Mouse (Mus musculus) spleen, postnatal 36 days (tissue): ENCODE data around the gene Slc35d1.
A peak's percentile ranks its signal among the peaks of the same experiment; 100 is the strongest.

ENCODE experiments used
- DNase-seq, 2 experiments: peaks; one replicate each; pipeline ENCODE4 v3.0.0; 2022; ENCODE audit warnings: low spot score in 2 of 2, mixed read lengths in 1 of 2

The Slc35d1 gene

DNA sequence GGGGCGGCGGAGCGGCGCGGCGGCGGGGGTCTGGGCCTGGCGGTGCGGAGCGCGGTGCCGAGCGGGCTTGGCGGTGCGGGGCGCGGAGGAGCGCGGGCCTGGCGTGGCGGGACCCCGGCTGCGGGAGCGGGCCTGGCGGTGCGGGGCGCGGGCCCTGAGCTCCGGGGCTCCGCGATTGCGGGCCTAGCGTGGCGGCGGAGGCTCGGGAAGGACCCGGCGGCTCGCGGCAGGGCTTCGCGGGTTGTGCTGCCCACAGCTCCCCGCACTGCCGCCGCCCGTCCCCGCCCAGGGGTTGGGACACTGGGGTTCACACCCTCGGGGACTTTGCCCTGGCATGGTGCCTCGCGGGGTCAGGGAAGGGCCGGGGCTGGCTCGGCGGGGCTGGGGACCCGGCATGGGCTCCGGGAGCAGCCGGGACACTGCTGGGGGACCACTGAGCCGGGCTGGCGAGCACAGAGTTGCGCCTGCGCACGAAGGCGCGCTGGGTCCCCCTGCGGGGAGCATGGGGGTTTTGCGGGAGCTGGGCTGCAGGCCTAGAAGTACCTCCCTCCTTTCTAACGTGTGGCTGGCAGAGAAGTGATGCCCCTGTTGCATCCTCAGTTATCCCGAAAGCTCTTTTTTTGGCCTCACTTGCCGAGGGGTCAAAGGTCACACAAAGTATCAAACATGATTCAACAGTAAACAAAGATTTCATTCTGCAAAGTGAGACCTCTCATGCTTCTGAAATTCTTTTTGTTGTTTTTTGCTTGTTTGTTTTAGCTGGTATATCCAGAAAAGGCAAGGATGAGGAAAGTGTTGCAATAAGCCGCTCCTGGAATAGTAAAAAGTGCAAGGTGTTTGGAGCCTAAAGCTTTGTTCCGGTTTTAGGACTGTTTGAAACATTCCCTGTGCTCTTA lies at the start of gene Slc35d1:
Gene Slc35d1, minus strand, starts transcription at position 240 of the 896 bp plus-strand sequence.
- peak; percentile 65 to 67 for DNase-seq

DNA sequence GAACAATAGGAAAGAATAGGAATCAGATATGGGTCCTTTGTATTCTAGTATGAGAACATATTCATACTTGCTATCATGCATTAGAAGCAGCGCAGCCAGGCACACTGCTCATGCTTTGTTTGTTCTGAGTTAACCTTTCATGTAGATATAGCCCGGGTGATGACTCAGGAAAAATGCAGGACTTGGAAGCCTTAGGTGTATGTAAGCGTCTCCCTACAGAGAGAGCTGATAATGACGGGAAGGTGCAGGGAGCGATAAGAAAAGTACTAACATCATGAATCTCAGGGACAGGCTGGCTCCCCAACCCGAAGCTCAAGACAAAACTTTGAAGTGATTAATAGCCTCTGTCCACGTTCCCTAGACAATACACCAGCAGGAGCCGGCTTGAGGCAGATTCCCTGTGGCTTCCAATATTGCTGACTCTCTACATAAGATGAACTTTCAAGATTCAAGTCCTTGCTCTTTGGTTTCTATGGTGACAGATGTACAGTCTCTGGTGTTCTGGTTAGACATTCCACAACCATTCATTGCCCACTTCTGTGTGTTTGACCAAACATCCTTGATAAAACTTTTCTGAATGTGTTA lies 48.9 kb upstream of the Slc35d1 start:
- DNase-seq = no peak

DNA sequence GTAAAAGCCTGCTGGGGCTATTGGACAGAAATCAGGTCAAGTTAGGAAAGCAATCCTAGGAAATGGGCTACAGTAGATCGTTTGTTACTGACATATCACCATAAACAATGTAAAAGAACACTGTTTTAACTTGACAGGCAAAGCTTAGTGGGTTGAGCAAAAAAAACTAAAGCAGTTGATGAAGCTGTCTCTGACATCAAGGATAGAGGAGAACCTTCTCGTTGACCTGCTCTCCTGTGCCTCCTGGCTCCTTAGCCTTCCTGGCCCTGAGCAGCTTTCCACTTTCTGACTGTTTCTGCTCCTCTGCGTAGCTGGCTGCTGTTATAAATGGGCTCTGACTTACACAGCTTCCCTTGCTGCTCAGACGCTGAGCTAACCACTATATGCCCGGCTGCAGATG lies 48.4 kb upstream of the Slc35d1 start:
- DNase-seq = no peak

DNA sequence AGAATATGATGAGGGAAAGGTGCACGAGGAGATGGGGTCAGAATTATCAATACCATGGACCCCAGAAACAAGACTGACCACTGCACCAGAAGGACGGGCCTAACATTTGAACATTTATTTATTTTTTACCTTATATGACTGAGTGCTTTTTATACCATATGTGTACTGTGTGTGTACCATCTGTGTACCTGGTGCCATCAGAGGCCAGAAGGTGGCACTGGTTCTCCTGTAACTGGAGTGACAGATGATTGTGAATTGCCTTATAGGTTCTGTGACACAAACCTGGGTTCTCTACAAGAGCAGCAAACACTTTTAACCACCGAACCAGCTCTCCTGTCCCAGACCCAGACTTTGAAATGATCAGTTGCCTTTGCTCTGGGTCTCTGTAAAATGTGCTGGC lies 43.9 kb upstream of the Slc35d1 start:
- DNase-seq = no peak

DNA sequence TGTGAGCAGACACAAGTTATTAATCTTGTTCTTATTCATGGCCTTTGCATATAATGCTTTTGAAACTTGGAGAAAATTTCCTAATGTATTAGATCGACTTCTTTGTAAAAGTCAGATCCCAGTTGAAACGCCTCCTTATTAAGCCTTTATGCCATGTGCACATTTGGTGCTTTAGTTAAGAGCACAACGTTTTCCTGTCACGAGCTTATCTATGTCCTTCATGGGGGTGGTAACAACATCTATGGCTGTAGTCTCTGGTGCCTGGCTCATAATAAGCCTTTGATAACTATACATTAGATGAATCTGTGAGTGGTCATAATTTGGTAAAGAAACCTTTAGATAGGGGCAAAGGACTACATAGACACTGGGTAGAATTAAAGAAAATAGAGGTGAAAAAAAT lies 38.9 kb upstream of the Slc35d1 start:
- no peak for DNase-seq

DNA sequence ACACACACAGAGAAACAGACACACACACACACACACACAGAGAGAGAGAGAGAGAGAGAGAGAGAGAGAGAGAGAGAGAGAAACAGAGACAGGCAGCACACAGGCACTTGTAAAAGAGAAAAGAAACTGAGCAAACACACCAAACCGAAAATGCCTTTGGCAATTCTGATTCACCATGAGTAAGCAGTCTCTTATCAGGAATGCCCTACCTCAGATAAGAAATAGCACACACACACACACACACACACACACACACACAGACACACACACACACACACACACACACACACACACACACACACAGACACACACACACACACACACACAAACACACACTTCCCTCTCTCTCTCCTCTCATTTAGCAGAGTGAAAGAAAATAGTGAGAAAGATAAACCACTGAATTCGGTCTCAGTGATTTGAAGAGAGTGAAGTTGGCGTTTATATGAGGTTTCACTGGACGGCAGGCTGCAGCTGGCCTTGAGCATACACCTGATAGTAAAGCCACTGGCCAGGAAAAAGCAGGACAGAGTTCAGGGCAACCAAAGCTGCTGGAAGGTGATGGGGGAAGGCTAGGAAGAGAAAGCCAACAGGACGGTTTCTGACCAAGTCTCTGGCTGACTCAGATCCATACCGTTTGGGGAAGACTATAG lies 34.6 kb upstream of the Slc35d1 start:
- DNase-seq = no peak

DNA sequence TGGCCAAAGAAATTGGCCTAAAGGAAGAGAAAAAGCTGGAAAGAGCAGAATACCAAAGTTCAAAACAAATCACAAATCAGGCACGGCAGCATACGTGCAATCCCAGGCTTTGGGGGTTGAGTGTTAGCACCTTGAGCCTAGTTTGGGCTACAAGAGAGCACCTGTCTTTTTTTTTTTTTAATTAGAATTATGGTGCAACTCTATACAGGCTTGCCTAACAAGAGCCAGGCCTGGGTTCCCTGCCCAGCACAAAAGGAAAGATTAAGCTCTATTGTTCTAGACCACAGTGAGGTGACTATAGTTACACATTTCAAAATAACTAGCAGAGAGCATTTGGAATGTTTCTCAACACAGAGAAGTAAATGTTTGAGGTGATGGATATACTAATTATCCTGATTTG lies 32.8 kb upstream of the Slc35d1 start:
- DNase-seq = no peak

DNA sequence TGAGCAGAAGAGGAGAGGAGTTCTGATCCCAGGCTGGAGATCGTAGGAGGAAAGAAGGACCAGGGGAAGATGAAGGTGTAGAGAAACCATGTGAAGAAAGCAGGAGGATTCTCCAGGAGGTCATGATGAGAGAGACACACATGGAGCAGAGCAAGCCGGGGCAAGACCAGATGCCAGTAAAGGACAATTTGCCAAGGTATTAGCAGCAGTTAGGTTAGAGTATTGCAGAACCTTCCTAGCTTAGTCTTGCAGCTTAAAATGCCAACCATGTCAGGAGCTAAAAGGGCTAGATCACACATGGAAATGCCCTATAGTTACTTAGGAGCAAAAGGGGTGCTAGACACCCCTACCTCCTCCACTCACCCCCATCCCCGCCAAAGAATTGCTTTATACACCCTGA lies 32.3 kb upstream of the Slc35d1 start:
- no peak for DNase-seq

DNA sequence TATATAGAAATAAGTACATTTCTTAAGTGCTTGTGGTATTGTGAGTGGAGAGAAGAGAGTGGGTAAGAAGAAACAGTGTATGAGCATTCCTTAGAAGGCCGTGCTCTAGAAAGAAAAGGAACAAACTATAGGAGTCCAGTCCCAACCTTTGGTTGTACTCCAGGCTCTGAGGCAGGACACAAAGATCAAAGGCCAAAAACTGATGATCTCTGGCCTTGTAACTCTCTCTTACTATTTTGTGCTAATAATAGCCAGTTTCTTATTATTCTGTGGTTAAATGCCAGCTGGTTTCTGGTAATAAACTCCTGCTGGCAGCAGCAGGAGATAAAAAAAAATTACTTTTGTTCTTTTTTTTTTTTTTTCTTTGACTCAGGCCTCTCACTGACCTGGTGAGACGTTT lies 17.2 kb upstream of the Slc35d1 start:
- no peak for DNase-seq

DNA sequence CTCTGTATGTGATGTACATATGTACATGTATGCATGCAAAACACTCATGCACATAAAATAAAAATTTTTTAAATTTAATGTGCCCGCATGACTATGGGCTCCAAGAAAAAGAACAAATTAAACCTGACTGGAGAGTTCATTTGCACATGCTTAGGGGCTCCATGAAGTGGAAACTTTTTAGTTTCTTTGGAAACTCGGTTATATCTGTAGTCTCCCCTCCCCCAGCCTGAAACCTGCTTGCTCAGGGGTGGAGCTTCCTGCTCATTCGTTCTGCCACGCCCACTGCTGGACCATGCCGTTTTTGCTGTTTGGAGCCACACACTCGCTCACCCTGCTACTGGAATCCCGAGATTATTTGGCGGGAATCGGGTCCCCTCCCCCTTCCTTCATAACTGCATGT lies 7.9 kb upstream of the Slc35d1 start:
- DNase-seq = no peak

DNA sequence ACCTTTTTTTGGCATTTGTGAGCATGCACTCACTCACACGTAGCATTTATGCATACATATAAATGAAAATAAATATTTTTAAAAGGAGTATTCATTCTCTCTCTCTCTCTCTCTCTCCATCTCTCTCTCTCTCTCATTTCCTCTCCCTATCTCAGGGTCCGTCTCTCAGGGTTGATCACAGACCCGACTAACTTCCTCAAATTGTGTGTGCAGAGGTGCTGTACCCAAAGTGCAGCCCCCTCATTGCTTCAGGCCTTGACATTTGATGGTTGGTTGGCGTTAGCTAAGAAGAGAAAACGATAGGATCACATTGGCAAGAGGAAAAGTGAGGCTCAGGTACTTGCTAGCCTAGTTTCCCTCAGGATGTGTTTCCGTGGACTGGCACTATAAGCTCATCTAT lies 6.8 kb upstream of the Slc35d1 start:
- DNase-seq = no peak

DNA sequence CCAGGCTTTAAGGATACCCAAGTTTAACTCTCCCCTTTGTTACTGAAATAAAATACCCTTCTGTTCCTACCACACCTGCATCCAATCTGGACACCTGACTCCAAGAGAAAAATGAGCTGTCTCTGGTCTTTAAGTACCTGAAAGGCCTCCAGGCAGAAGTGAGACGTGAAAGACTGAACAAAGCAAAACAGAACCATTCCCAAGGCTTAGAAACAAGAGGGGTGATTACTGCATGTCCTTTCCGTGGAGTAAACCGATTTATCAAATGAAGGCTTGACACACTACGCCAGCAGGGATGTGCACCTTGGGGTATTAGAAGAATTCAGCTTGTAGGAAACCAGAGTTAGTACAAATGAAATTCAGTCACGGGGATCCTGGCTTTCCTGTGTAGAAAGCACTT lies 4.0 kb upstream of the Slc35d1 start:
- no peak for DNase-seq

DNA sequence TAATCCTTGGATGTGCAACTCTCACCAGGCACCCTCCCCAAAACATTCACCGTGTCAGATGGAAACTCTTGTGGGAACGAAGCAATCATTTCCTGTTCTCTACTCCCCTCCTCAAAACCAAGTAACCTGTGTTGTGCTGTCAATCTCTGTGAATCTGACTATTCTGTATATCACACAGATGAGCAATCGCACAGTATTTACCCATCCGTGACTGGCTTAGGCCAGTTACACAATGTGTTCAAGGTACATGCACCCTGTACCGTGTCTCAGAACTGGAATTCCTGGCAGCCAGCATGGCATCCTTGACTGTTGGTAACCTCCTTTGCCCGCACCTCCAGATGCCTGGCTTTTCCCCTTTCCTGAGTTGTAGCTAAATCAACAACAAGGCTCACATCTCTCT lies 1.1 kb upstream of the Slc35d1 start:
- no peak for DNase-seq

DNA sequence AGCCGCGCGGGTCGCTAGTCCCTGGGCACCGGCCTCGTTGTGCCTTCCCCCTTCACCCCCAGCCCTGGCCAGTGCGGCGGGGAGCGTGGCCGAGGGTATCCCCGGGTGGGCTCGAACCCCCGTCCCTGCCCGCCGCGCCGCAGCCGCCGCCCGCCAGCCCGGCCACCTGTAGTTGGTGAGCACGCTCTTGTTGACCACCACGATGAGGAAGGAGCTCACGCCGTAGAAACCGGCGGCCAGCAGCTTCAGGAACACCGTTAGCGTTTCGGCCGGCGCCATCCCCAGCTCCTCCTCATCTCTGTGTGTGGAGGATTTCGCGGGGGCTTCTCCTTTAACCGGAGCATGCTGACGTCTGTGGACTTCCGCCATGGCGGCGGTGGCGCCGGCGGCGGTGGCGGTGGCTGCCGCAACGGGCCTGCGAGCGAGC lies 453 bp downstream of the Slc35d1 start:
- DNase-seq = peak; percentile 69 to 70

DNA sequence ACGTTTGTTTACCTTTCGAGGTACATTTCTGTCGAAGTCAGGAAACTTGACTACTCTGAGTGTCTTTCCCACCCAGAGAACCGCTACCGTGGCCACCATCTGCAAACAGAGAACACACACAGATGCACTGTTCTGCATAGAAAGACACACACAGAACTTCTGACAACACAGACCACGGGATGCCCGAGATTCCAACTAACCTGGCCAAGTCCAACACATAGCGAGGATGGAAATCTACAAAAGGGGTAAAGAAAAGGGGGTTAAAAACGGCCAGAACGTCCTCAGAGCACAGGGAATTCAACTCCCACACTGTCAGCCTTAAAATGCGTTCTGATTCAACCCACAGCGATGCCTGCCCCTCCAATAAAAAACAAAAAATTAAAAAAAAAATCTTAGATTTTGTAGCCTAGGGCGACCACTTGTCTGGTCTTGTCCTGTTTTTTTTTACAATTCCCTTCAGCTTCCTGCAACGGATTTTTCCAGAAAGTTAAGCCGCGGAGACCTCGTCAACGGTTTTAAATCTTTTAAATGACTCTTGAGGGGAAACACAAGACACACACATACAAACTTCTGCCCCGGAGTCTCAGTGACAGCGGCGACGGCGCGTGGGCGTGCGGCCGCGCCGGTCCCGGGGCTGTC lies 986 bp downstream of the Slc35d1 start:
- no peak for DNase-seq

DNA sequence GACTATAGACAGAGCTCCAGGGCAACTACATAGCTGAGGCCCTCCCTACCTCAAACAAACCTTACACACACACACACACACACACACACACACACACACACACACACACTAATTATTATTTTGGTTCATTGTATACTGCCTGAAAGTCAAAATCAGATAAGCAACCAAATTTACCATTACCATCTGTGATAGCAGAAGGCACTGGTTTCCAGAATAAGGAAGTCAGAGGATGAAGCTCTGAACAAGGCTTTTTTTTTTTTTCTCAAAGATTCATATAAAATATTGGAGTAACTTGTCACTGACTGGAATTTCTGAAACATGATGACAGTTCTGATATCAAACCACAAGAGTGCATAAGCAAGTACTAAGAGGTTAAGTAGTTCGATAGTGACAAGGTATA lies 6.4 kb downstream of the Slc35d1 start:
- DNase-seq = no peak

DNA sequence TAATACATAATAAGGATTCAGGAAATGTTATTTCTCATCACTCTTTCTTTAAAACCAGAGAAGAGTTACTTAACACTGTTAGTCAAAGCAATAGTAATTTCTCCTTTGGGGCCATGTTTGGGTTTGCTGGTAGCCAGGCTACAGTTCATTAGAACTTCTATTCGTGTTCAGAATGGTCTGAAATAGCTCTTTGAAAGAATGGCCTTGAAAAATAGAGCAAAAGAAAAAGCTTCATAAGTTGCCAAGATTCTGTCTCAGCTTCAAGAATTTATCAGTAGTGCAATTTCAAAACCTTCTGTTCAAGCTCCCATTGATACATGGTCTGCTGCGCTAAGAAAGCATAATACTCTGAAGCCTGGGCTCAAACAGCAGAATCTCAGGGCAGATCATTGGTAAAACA lies 11.3 kb downstream of the Slc35d1 start:
- no peak for DNase-seq

DNA sequence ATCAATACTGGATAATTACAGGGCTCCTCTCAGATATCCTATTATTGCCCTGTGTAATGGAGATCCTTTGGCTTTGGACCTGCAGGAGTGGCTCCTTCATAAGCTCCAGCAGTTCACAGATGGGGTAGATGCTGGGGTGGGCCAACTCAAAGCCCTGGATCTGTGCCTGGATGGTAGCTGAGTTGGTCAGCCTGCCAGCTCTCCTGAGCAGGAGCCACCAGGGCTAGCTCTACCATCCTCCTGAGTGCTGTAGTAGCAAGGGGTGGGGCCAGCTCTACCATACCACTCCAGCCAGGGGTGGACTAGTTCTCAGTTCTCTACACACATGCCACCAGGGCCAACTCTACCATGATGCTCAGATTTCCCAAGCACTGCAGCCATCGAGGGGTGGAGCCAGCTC lies 14.9 kb downstream of the Slc35d1 start:
- no peak for DNase-seq

DNA sequence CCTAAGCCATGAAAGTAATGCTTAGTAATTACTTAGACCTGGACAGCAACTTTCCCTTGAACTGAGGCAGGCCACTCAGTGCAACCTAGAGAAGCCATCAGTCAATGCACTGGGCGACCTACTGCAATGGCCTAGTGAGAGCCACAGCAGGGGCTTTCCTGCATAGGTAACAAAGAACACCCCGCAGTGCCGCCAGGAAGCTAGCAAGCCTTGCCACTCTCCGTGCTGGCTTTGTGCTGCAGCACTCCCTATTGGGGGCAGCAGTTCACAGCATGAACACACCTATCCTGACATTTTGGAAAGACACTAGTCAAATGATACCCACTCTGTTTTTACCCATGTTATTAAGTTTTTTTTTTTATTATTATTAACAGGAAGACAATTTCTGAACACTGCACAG lies 15.9 kb downstream of the Slc35d1 start:
- no peak for DNase-seq

DNA sequence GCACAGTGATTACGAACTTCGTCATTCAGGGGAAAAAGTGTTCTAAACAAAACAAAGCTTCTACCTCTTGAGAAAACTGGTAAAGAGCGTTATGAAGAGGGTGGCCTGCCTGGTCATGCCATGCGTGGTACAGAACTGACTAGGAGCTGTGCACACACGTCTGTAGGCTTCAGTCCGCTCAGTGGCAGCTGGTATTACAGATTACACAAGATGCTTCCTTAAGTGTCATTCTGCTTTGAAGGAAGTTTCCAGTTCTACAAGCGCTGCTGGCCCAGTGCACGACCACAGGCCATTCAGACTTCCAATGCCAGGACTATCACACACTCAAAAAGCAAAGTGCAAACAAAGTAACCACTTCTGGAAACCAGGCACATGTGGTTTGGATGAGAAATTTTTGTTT lies 17.6 kb downstream of the Slc35d1 start:
- DNase-seq = no peak

DNA sequence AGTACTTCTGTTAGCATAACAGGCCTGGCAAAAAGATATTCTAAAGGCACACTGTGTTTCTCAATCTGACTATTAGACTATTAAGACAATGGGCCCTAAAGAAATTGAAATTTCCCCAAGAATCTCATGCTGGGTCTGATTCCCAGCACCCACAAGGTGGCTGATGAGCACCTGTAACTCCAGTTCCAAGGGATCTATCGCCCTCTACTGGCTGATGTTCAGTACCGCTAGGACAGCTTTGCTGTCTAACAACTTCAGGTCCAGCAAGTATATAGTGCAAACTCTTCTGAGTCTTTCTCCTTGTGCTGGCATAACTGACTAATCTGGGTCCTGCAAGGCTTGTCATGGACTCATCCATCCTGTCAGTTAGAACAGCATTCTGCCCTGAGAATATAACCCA lies 22.5 kb downstream of the Slc35d1 start:
- no peak for DNase-seq
